Mouse (Mus musculus): ENCODE results near the gene Milr1. TPM values are rescaled to one million over a fixed set of nuclear protein-coding genes. Genes with fewer than 3 reads are reported as not detected.

The Milr1 gene
- polyA plus RNA-seq, 1 experiment from 2014 or later: 2.0 TPM

- DNase-seq (ENCODE audit: low spot score) (no peak), ATAC-seq (ENCODE audit: low FRiP score) (no peak)
- Histone ChIP-seq H3K4me1 (replicated peaks; ENCODE audit: control insufficient read depth, insufficient read depth, low read length) (0 out of 2 replicates have a peak, but pooled peaks cover 2% of the 10 kb centered on the region), H3K9ac (ENCODE audit: low read depth, low read length) (no peak overlapping the region), H3K36me3 (ENCODE audit: control insufficient read depth, insufficient read depth, low read length) (peaks cover 12% of the 10 kb centered on the region), H3K4me2 (replicated peaks; ENCODE audit: low read depth, low read length) (no peak overlapping the region), H3K27ac (ENCODE audit: low read depth, low read length) (no peak overlapping the region), H3K4me3 (ENCODE audit: low read depth, low read length) (no peak overlapping the region), H3K9me3 (ENCODE audit: control insufficient read depth, low read length) (no peaks in the 10 kb centered on the region), H3K27me3 (ENCODE audit: control insufficient read depth, insufficient read depth, low read length) (no peaks in the 10 kb centered on the region)
- WGBS: 87% methylated on average over 2 of the region's 2 CpGs
Measured at GRCm38 (mm10) chr11:106784476-106784875, 33.5 kb downstream of the Milr1 start.

DNA sequence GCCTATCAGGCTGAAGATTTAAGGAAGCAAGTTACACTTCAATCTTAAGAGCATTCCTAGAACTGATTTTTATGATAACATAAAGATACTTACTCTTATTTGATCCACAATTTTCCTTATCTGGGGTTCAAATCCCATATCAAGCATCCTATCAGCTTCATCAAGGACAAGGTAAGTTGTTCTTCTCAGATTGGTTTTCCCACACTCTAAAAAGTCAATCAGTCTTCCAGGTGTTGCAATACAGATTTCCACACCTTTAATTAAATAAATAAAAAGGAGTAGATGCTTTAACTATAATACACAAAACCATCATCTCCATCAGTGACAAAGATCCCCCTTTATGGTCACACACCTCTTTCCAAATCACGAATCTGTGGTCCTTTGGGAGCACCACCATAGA is 34.0 kb downstream of the Milr1 start:
- Histone ChIP-seq H3K27me3 (ENCODE audit: control insufficient read depth, insufficient read depth, low read length) (no peaks in the 10 kb centered on the region), H3K4me1 (replicated peaks; ENCODE audit: control insufficient read depth, insufficient read depth, low read length) (0 out of 2 replicates have a peak, but pooled peaks cover 2% of the 10 kb centered on the region), H3K4me2 (replicated peaks; ENCODE audit: low read depth, low read length) (no peak overlapping the region), H3K27ac (ENCODE audit: low read depth, low read length) (no peak overlapping the region), H3K9ac (ENCODE audit: low read depth, low read length) (no peak overlapping the region), H3K36me3 (ENCODE audit: control insufficient read depth, insufficient read depth, low read length) (peaks cover 12% of the 10 kb centered on the region), H3K4me3 (ENCODE audit: low read depth, low read length) (no peak overlapping the region), H3K9me3 (ENCODE audit: control insufficient read depth, low read length) (no peaks in the 10 kb centered on the region)
- 89% methylated on average over 1 of the region's 1 CpGs for WGBS
- ATAC-seq (ENCODE audit: low FRiP score) (no peak), DNase-seq (ENCODE audit: low spot score) (no peak)

GRCm38 (mm10) chr11:106787131-106788025 is 36.4 kb downstream of the Milr1 start:
- Histone ChIP-seq H3K4me3 (ENCODE audit: low read depth, low read length) (peak overlapping the region; percentile 98), H3K36me3 (ENCODE audit: control insufficient read depth, insufficient read depth, low read length) (peaks cover 12% of the 10 kb centered on the region), H3K4me1 (replicated peaks; ENCODE audit: control insufficient read depth, insufficient read depth, low read length) (0 out of 2 replicates have a peak, but pooled peaks cover 2% of the 10 kb centered on the region), H3K9ac (ENCODE audit: low read depth, low read length) (peak overlapping the region; percentile 100), H3K27me3 (ENCODE audit: control insufficient read depth, insufficient read depth, low read length) (no peaks in the 10 kb centered on the region), H3K9me3 (ENCODE audit: control insufficient read depth, low read length) (no peaks in the 10 kb centered on the region), H3K27ac (ENCODE audit: low read depth, low read length) (peak overlapping the region; percentile 98), H3K4me2 (replicated peaks; ENCODE audit: low read depth, low read length) (peak overlapping the region; percentile 45)
- DNase-seq (ENCODE audit: low spot score) (peak; percentile 85), ATAC-seq (ENCODE audit: low FRiP score) (no peak)
- WGBS: under 1% methylated on average over 65 of the region's 65 CpGs

DNA sequence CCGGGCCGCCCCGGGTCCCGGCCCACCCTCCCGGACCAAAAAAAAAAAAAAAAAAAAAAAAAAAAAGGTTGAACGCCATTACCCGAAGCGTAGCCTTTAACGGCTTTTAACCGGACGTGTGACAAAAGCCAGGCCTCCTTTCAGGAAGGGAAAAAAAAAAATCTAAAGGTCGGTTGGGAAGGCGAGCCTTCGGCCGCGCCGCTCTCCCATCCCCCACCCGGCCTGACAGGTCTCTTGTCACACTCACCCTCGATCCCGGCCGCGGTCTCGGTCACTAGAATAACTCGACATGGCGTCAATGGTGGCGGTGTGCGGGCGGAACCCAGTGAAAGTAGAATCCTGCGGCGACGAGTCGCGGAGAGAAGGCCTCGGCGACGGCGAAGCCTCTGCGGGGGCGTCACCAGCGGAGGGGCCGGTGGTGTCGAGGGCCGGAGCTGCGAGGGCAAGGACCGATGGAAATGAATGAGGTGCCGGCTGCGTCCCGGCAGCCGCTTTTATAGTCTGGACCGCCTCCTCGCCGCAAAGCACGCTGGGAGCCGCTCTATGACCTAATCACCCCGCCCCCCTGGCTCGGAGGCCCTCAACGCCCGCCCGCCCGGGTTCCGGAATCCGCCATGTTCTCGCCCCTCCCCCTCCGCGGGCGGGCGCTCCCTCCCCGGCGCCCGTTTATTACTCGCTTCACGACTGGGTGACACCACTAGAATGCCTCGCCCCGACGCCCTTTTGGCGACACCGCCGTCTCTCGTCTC is 37.2 kb downstream of the Milr1 start:
- H3K27ac ChIP-seq (ENCODE audit: low read depth, low read length): peak overlapping the region; percentile 98
- H3K9me3 ChIP-seq (ENCODE audit: control insufficient read depth, low read length): no peaks in the 10 kb centered on the region
- peak overlapping the region; percentile 98 for H3K4me3 ChIP-seq (ENCODE audit: low read depth, low read length)
- peak overlapping the region; percentile 100 for H3K9ac ChIP-seq (ENCODE audit: low read depth, low read length)
- WGBS: under 1% methylated on average over 66 of the region's 79 CpGs
- ATAC-seq (ENCODE audit: low FRiP score) (peak; percentile 86), DNase-seq (ENCODE audit: low spot score) (peak; percentile 99)
- H3K4me1 ChIP-seq (replicated peaks; ENCODE audit: control insufficient read depth, insufficient read depth, low read length): 0 out of 2 replicates have a peak, but pooled peaks cover 2% of the 10 kb centered on the region
- H3K4me2 ChIP-seq (replicated peaks; ENCODE audit: low read depth, low read length): peak overlapping the region; percentile 62
- peaks cover 9% of the 10 kb centered on the region for H3K36me3 ChIP-seq (ENCODE audit: control insufficient read depth, insufficient read depth, low read length)
- no peaks in the 10 kb centered on the region for H3K27me3 ChIP-seq (ENCODE audit: control insufficient read depth, insufficient read depth, low read length)

GRCm38 (mm10) chr11:106788775-106789459 is 37.9 kb downstream of the Milr1 start, which contains the start of the genes Ddx5 and Cep95:
TSS of gene Ddx5 (minus strand) at chr11:106789185.
TSS of gene Cep95 (plus strand) at chr11:106789252.
- Histone ChIP-seq H3K9ac (ENCODE audit: low read depth, low read length) (peak within 1 kb of the TSS; percentile 100), H3K36me3 (ENCODE audit: control insufficient read depth, insufficient read depth, low read length) (peaks cover 5% of the 10 kb centered on the region; the same call in 1 of the 2 replicates), H3K4me2 (replicated peaks; ENCODE audit: low read depth, low read length) (peak within 1 kb of the TSS; percentile 62), H3K27me3 (ENCODE audit: control insufficient read depth, insufficient read depth, low read length) (no peaks in the 10 kb centered on the region), H3K4me3 (ENCODE audit: low read depth, low read length) (peak within 1 kb of the TSS; percentile 98), H3K9me3 (ENCODE audit: control insufficient read depth, low read length) (no peaks in the 10 kb centered on the region), H3K27ac (ENCODE audit: low read depth, low read length) (peak within 1 kb of the TSS; percentile 98), H3K4me1 (replicated peaks; ENCODE audit: control insufficient read depth, insufficient read depth, low read length) (0 out of 2 replicates have a peak, but pooled peaks cover 2% of the 10 kb centered on the region)
- DNase-seq (ENCODE audit: low spot score): peak; percentile 96
- WGBS: under 1% methylated on average over 58 of the region's 58 CpGs
- peak; percentile 93 for ATAC-seq (ENCODE audit: low FRiP score)

- peak; percentile 61 for DNase-seq (ENCODE audit: low spot score)
- WGBS: 1% methylated on average over 6 of the region's 6 CpGs
- Histone ChIP-seq H3K4me1 (replicated peaks; ENCODE audit: control insufficient read depth, insufficient read depth, low read length) (0 out of 2 replicates have a peak, but pooled peaks cover 2% of the 10 kb centered on the region), H3K27me3 (ENCODE audit: control insufficient read depth, insufficient read depth, low read length) (no peaks in the 10 kb centered on the region), H3K9ac (ENCODE audit: low read depth, low read length) (peak overlapping the region; percentile 100), H3K36me3 (ENCODE audit: control insufficient read depth, insufficient read depth, low read length) (peaks cover 5% of the 10 kb centered on the region; the same call in 1 of the 2 replicates), H3K9me3 (ENCODE audit: control insufficient read depth, low read length) (no peaks in the 10 kb centered on the region), H3K4me2 (replicated peaks; ENCODE audit: low read depth, low read length) (peak overlapping the region; percentile 62), H3K27ac (ENCODE audit: low read depth, low read length) (peak overlapping the region; percentile 98), H3K4me3 (ENCODE audit: low read depth, low read length) (peak overlapping the region; percentile 98)
- no peak for ATAC-seq (ENCODE audit: low FRiP score)
Measured at GRCm38 (mm10) chr11:106789649-106790048, 38.6 kb downstream of the Milr1 start.

- peaks cover 6% of the 10 kb centered on the region for H3K36me3 ChIP-seq (ENCODE audit: control insufficient read depth, insufficient read depth, low read length)
- H3K27ac ChIP-seq (ENCODE audit: low read depth, low read length): no peak overlapping the region
Measured at GRCm38 (mm10) chr11:106793846-106794245, 42.8 kb downstream of the Milr1 start.

GRCm38 (mm10) chr11:106795679-106796078 is 44.7 kb downstream of the Milr1 start:
- DNase-seq (ENCODE audit: low spot score): no peak
- H3K9me3 ChIP-seq (ENCODE audit: control insufficient read depth, low read length): no peaks in the 10 kb centered on the region
- H3K4me3 ChIP-seq (ENCODE audit: low read depth, low read length): no peak overlapping the region
- peaks cover 6% of the 10 kb centered on the region for H3K36me3 ChIP-seq (ENCODE audit: control insufficient read depth, insufficient read depth, low read length)
- no peak overlapping the region for H3K27ac ChIP-seq (ENCODE audit: low read depth, low read length)
- 67% methylated on average over 9 of the region's 9 CpGs for WGBS
- H3K4me2 ChIP-seq (replicated peaks; ENCODE audit: low read depth, low read length): no peak overlapping the region
- no peak overlapping the region for H3K9ac ChIP-seq (ENCODE audit: low read depth, low read length)
- H3K4me1 ChIP-seq (replicated peaks; ENCODE audit: control insufficient read depth, insufficient read depth, low read length): no peaks in the 10 kb centered on the region
- H3K27me3 ChIP-seq (ENCODE audit: control insufficient read depth, insufficient read depth, low read length): no peaks in the 10 kb centered on the region
- ATAC-seq (ENCODE audit: low FRiP score): no peak

More at GRCm38 (mm10) chr11:106793846-106794245, 42.8 kb downstream of the Milr1 start:
- no peaks in the 10 kb centered on the region for H3K4me1 ChIP-seq (replicated peaks; ENCODE audit: control insufficient read depth, insufficient read depth, low read length)
- H3K4me2 ChIP-seq (replicated peaks; ENCODE audit: low read depth, low read length): no peak overlapping the region
- no peaks in the 10 kb centered on the region for H3K27me3 ChIP-seq (ENCODE audit: control insufficient read depth, insufficient read depth, low read length)
- H3K9me3 ChIP-seq (ENCODE audit: control insufficient read depth, low read length): no peaks in the 10 kb centered on the region
- DNase-seq (ENCODE audit: low spot score) (no peak), ATAC-seq (ENCODE audit: low FRiP score) (no peak)
- 76% methylated on average over 4 of the region's 4 CpGs for WGBS
- H3K9ac ChIP-seq (ENCODE audit: low read depth, low read length): no peak overlapping the region
- no peak overlapping the region for H3K4me3 ChIP-seq (ENCODE audit: low read depth, low read length)

All from hindbrain, embryonic 11.5 days (tissue).